8 mouse cellular contexts compared by ENCODE assay signal in genomic region chr9:63755671-63756543, GRCm38 (mm10). TPM values are rescaled to one million over a fixed set of nuclear protein-coding genes. Genes with fewer than 3 reads are reported as not detected.
DNase-seq lines count a peak whose midpoint lies in the region; ATAC-seq and TF ChIP-seq lines count a peak whose summit lies in the region.

No protein-coding gene starts in this region.

- no peaks in the 10 kb centered on the region for H3K9me3 ChIP-seq in kidney, embryonic 16.5 days (ENCODE audit: low read length)
- no peaks in the 10 kb centered on the region for H3K9me3 ChIP-seq in heart, embryonic 13.5 days
- no peaks in the 10 kb centered on the region for H3K9me3 ChIP-seq in liver, embryonic 13.5 days (replicated peaks)

- 14% methylated on average over 15 of the region's 15 CpGs for WGBS in kidney, embryonic 16.5 days
- WGBS in heart, embryonic 13.5 days, result 18% methylated on average over 15 of the region's 15 CpGs
- 35% methylated on average over 15 of the region's 15 CpGs for WGBS in liver, embryonic 13.5 days (ENCODE audit: insufficient replicate concordance)

- no peak for TF ChIP-seq CTCF in bone marrow macrophage, adult 2 months (IDR thresholded peaks at IDR 0.05; ENCODE audit: low read depth, low read length)

- DNase-seq in kidney, adult 8-10 months, result no peak
- no peak for DNase-seq in liver, embryonic 13.5 days
- no peak for DNase-seq in B cell, adult 2 months
- no peak for DNase-seq in frontal cortex, postnatal 36 days (ENCODE audit: low spot score in 2 of 2)
- no peak for DNase-seq in yolk sac, embryonic 10.5 days (ENCODE audit: low spot score)

- peak overlapping the region; percentile 98; the same call in 1 of the 2 replicates for H3K27ac ChIP-seq in kidney, embryonic 16.5 days (ENCODE audit: low read length)
- H3K27ac ChIP-seq in bone marrow macrophage, adult 2 months (ENCODE audit: insufficient read depth, low read depth, low read length), result no peak overlapping the region
- peak overlapping the region; percentile 96 for H3K27ac ChIP-seq in heart, embryonic 13.5 days (replicated peaks)
- peak overlapping the region; percentile 39; the same call in 1 of the 2 replicates for H3K27ac ChIP-seq in liver, embryonic 13.5 days

- no peak for ATAC-seq in kidney, embryonic 16.5 days (ENCODE audit: low FRiP score, low TSS enrichment)
- no peak for ATAC-seq in heart, embryonic 13.5 days (ENCODE audit: extremely low read depth, insufficient number of reproducible peaks, low FRiP score, low TSS enrichment)
- ATAC-seq in liver, embryonic 13.5 days (ENCODE audit: low read depth), result no peak

- TF ChIP-seq POLR2A in bone marrow macrophage, adult 2 months (IDR thresholded peaks at IDR 0.05; ENCODE audit: borderline replicate concordance, low read depth, low read length), result no peak

- peaks cover 76% of the 10 kb centered on the region for H3K4me1 ChIP-seq in kidney, embryonic 16.5 days (ENCODE audit: insufficient read depth, low read length)
- peaks cover 2% of the 10 kb centered on the region; the same call in 1 of the 2 replicates for H3K4me1 ChIP-seq in bone marrow macrophage, adult 2 months (ENCODE audit: control insufficient read depth, insufficient read depth, low read length)
- H3K4me1 ChIP-seq in heart, embryonic 13.5 days, result peaks cover 69% of the 10 kb centered on the region
- peaks cover 90% of the 10 kb centered on the region for H3K4me1 ChIP-seq in liver, embryonic 13.5 days (replicated peaks)

- peak overlapping the region; percentile 73 for H3K4me3 ChIP-seq in kidney, embryonic 16.5 days (ENCODE audit: low read length)
- peak overlapping the region; percentile 74; the same call in 1 of the 2 replicates for H3K4me3 ChIP-seq in bone marrow macrophage, adult 2 months (ENCODE audit: insufficient read depth, low read length)
- H3K4me3 ChIP-seq in heart, embryonic 13.5 days, result peak overlapping the region; percentile 81
- peak overlapping the region; percentile 88 for H3K4me3 ChIP-seq in liver, embryonic 13.5 days (replicated peaks)

- H3K36me3 ChIP-seq in kidney, embryonic 16.5 days (ENCODE audit: insufficient read depth, low read length), result no peaks in the 10 kb centered on the region
- H3K36me3 ChIP-seq in heart, embryonic 13.5 days, result no peaks in the 10 kb centered on the region
- no peaks in the 10 kb centered on the region for H3K36me3 ChIP-seq in liver, embryonic 13.5 days

- H3K9ac ChIP-seq in kidney, embryonic 16.5 days (replicated peaks; ENCODE audit: low read length), result peak overlapping the region; percentile 92
- peak overlapping the region; percentile 98 for H3K9ac ChIP-seq in heart, embryonic 13.5 days
- H3K9ac ChIP-seq in liver, embryonic 13.5 days, result peak overlapping the region; percentile 90

- no peaks in the 10 kb centered on the region for H3K27me3 ChIP-seq in kidney, embryonic 16.5 days (ENCODE audit: insufficient read depth, low read length)
- H3K27me3 ChIP-seq in heart, embryonic 13.5 days (replicated peaks), result no peaks in the 10 kb centered on the region
- H3K27me3 ChIP-seq in liver, embryonic 13.5 days, result no peaks in the 10 kb centered on the region

- peak overlapping the region; percentile 68 for H3K4me2 ChIP-seq in kidney, embryonic 16.5 days (replicated peaks; ENCODE audit: low read depth, low read length)
- H3K4me2 ChIP-seq in heart, embryonic 13.5 days, result peak overlapping the region; percentile 94
- H3K4me2 ChIP-seq in liver, embryonic 13.5 days, result peak overlapping the region; percentile 100

RNA-seq across cellular contexts. Expression of gene Smad3, which starts 1.9 kb away (rescaled TPM):
- 27.8 and 27.9 TPM in 2 replicates for polyA plus RNA-seq in kidney, embryonic 16.5 days (2015; fragmentation: Nextera tagmentation; extraction: Ambion mirVana)
- polyA plus RNA-seq in bone marrow macrophage, adult 2 months (2012; ENCODE audit: insufficient read depth, insufficient read length, missing spikeins), result 6.5 and 6.9 TPM in 2 replicates
- 11.3 and 11.9 TPM in 2 replicates for polyA plus RNA-seq in heart, embryonic 13.5 days (2015; fragmentation: Nextera tagmentation; extraction: Ambion mirVana)
- 2.7 and 3.0 TPM in 2 replicates for polyA plus RNA-seq in liver, embryonic 13.5 days (2015; fragmentation: Nextera tagmentation; extraction: Ambion mirVana)
